Mouse (Mus musculus) ovary, adult 18-20 months (tissue): Measurements from ENCODE around the gene Gm49425.
"Not testable (repeated sequence)": the region's sequence is repeated elsewhere in the genome, so short reads cannot be mapped to it uniquely, and the experiment has no call there.

ENCODE experiments used
- DNase-seq: peaks from one replicate; pipeline ENCODE4 v3.0.0; 2022; ENCODE audit warnings: low spot score, mixed read lengths

Gm49425 gene

GRCm38 (mm10) chr15:101517161-101517560 lies at the start of gene Gm49425:
Gene Gm49425 (minus strand): TSS chr15:101517261.
- DNase-seq, result not testable (repeated sequence)

- DNase-seq, result no peak
These were observed 45.8 kb upstream of the Gm49425 start, which contains the start of gene Krt90 for GRCm38 (mm10) chr15:101562850-101563249. Gene Krt90 (minus strand): TSS chr15:101562950.

- no peak for DNase-seq
These were observed 41.1 kb upstream of the Gm49425 start for GRCm38 (mm10) chr15:101558034-101558646.

GRCm38 (mm10) chr15:101553169-101553568 lies 36.1 kb upstream of the Gm49425 start:
- no peak for DNase-seq

- no peak for DNase-seq
These were observed 35.1 kb upstream of the Gm49425 start for GRCm38 (mm10) chr15:101552188-101552587.

- no peak for DNase-seq
These were observed 33.5 kb upstream of the Gm49425 start, which contains the start of gene Krt82 for GRCm38 (mm10) chr15:101550567-101550966. Gene Krt82 (minus strand): TSS chr15:101550667.

- DNase-seq, result no peak
These were observed 27.4 kb upstream of the Gm49425 start for GRCm38 (mm10) chr15:101544478-101544877.

GRCm38 (mm10) chr15:101542543-101542942 lies 25.5 kb upstream of the Gm49425 start:
- no peak for DNase-seq

- DNase-seq, result no peak
These were observed 21.5 kb upstream of the Gm49425 start for GRCm38 (mm10) chr15:101538580-101538900.

GRCm38 (mm10) chr15:101537864-101538579 lies 21.0 kb upstream of the Gm49425 start:
- DNase-seq, result no peak

- no peak for DNase-seq
These were observed 19.2 kb upstream of the Gm49425 start for GRCm38 (mm10) chr15:101536054-101536850.

- no peak for DNase-seq
These were observed 15.7 kb upstream of the Gm49425 start, which contains the start of gene Krt84 for GRCm38 (mm10) chr15:101532720-101533119. Gene Krt84 (minus strand): TSS chr15:101532820.

GRCm38 (mm10) chr15:101522556-101523232 lies 5.6 kb upstream of the Gm49425 start:
- DNase-seq, result no peak

- DNase-seq, result peak; percentile 37
These were observed 2.7 kb upstream of the Gm49425 start for GRCm38 (mm10) chr15:101519792-101520191.

GRCm38 (mm10) chr15:101508247-101508646 lies 8.8 kb downstream of the Gm49425 start:
- no peak for DNase-seq

GRCm38 (mm10) chr15:101506896-101507758 lies 9.9 kb downstream of the Gm49425 start:
- DNase-seq, result peak; percentile 71

- peak; percentile 36 for DNase-seq
These were observed 19.9 kb downstream of the Gm49425 start for GRCm38 (mm10) chr15:101497181-101497580.

- DNase-seq, result no peak
These were observed 21.8 kb downstream of the Gm49425 start for GRCm38 (mm10) chr15:101495266-101495665.

- no peak for DNase-seq
These were observed 22.9 kb downstream of the Gm49425 start for GRCm38 (mm10) chr15:101494203-101494602.

GRCm38 (mm10) chr15:101493713-101494112 lies 23.3 kb downstream of the Gm49425 start:
- no peak for DNase-seq

GRCm38 (mm10) chr15:101492718-101493117 lies 24.3 kb downstream of the Gm49425 start:
- no peak for DNase-seq
